Mouse (Mus musculus) brain, adult 10 weeks (tissue): ENCODE measurements around the gene Nr2c1. TPM values are rescaled to one million over a fixed set of nuclear protein-coding genes. Genes with fewer than 3 reads are reported as not detected.

Experiments
- polyA plus RNA-seq: library from polyadenylated mRNA; stranded (reverse); fragments of 350-450 nt; fragmentation: Illumina TruSeq; extraction: RNeasy Lipid Tissue Mini Kit (QIAGEN cat#74804); gene quantifications from one replicate; pipeline ENCODE4 v1.2.3, GENCODE M21; 2015; ENCODE audit warnings: low read depth, low replicate concordance

Gene Nr2c1
- polyA plus RNA-seq: 7.0 TPM

DNA sequence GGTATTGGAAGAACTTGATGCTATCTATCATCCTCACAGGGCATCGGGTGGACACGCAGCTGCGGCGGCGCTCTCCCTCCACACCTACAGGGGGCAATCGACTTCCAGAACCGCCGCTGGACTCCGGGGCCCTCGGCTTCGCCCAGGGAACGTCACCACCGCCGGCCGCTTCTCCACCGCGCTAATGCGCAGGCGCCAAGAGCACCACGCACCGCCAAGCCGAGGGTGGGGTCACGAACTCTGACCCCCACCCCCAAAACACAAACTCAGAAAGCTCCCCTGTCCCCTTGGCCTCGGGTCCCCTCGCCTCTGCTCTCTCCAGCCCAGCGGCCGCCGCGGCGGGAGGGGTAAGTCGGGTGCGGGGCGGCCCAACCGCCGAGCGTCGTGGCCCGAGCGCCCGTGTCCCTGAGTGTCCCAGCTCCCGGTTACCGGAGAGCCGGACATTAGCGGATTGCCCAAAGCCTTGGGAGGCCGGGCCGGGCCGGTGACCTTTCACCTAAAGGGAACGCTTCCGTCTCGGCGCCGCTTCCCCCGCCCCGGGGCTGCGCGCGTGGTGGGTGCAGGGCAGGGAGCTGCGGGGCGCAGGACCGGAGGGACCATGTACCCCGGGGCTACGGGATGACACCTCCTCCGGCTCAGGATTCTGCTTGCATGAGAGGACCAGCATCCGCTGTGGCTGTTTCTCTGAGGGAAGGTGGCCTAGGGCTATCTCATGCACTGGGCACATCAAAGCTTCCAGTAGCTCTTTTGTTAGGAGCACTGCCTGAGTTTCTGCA lies at the start of gene Nr2c1:
TSS of gene Nr2c1 (plus strand) at position 268 of the 776 bp plus-strand sequence.

DNA sequence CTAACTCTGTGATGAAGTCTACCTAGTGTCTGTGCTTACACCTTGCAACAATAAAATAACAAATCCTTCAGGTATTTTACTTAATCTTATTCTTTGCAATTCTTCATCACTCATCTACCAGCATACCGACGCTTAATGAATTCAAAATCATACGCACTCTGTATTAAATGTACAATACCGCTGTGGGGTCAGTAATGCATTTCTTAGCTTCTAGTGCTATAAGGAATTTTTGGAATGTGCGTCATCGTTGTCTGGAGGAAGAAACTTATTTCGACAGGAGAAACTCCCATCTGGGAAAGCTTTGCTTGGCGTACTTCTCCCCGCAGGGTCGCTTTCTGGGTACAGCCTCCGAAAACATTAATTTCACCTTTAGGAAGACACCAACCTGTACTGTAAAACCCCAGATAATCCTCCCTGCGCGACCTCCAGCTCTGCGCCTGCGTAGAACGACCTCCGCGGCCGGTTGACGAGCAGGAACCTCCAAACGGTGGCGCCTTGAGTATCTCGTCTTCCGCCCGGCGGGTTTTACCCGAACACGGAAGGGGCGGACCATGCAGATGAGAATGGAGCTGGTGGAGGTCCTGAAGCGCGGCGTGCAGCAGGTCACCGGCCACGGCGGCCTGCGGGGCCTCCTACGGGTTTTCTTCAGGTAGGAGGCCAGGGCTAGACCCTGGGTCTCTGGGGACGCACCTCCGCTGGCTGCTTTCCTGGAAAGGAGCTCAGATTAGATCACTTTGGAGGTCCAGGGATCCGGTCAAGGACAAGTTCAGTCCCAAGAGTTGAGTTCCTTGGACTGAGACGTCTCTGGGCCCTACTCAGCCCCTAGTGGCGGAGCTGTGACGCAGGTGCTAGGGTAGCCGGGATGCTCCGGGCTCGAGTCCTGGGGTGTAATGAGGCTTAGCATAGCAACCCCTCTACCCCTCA lies 50.9 kb downstream of the Nr2c1 start, which contains the start of gene Ndufa12:
TSS of gene Ndufa12 (plus strand) at position 239 of the 924 bp plus-strand sequence.

Other genes with a start within 250 kb of the Nr2c1 start
- 36.8 TPM for gene Vezt, start 112.2 kb upstream of the Nr2c1 start, polyA plus RNA-seq
- 6.1 TPM for gene Fgd6, start 112.0 kb upstream of the Nr2c1 start, polyA plus RNA-seq
- gene Ndufa12, start 50.7 kb downstream of the Nr2c1 start, polyA plus RNA-seq: 450 TPM
- not detected for gene Gm4792, start 150.7 kb downstream of the Nr2c1 start, polyA plus RNA-seq
- gene Tmcc3, start 163.9 kb downstream of the Nr2c1 start, polyA plus RNA-seq: 28.8 TPM